Mouse (Mus musculus) mature B cell (primary cell): ENCODE measurements around the gene Mycbp2.

ENCODE experiments used
- in situ Hi-C: fragments of 300-500 bp; cut with MboI; formaldehyde crosslinking; loops from 2 replicates; pipeline ENCODE4 v1.14.3; 2019

The Mycbp2 gene

DNA sequence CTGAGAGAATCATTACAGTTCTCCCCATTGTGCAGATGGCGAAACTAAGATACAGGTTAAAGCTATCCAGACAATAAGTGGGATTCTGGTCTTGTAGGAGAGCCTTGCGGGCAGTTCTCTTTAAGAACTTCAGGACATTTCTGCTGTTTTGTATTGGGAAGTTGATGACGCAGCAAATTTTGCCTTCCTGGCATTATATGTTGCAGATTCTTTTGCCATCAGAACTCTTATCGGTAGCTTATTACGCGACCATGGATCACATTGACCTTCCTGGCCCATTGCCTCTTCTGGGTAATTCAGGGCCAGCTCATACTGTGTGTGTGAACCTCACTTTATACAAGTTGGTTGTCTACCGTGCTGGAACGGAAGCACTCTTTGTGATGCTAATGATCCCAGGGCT is 272.8 kb downstream of the Mycbp2 start:
- in situ Hi-C loops = loop anchor here (25.0 kb wide), 1 partner anchor 613 kb away; no protein-coding TSS in a partner anchor

- in situ Hi-C loops = loop anchor here (25.0 kb wide), 1 partner anchor 615 kb away; no protein-coding TSS in a partner anchor
These were observed 273.9 kb downstream of the Mycbp2 start for GRCm38 (mm10) chr14:103072731-103073130.

DNA sequence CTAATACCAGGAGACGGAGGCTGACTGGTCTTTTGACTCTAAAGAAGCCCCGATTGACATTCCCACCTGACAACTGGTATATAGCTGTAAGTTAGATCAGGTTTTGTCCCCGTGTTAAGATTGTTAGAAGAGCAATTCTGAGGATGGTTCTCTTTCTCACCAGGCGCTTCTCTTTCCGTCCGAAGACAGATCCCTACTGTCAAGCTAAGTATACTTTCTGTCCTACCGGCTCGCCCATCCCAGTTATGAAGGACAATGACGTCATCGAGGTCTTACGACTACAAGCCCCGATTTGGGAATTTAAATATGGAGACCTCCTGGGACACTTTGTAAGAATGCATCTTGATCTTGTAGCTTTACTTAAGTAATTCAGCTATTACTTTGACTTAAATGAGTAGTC is 275.1 kb downstream of the Mycbp2 start:
- in situ Hi-C loops = loop anchor here (25.0 kb wide), 1 partner anchor 616 kb away; no protein-coding TSS in a partner anchor

GRCm38 (mm10) chr14:103070790-103071189 is 275.8 kb downstream of the Mycbp2 start:
- in situ Hi-C loops = loop anchor here (25.0 kb wide), 1 partner anchor 617 kb away; no protein-coding TSS in a partner anchor

DNA sequence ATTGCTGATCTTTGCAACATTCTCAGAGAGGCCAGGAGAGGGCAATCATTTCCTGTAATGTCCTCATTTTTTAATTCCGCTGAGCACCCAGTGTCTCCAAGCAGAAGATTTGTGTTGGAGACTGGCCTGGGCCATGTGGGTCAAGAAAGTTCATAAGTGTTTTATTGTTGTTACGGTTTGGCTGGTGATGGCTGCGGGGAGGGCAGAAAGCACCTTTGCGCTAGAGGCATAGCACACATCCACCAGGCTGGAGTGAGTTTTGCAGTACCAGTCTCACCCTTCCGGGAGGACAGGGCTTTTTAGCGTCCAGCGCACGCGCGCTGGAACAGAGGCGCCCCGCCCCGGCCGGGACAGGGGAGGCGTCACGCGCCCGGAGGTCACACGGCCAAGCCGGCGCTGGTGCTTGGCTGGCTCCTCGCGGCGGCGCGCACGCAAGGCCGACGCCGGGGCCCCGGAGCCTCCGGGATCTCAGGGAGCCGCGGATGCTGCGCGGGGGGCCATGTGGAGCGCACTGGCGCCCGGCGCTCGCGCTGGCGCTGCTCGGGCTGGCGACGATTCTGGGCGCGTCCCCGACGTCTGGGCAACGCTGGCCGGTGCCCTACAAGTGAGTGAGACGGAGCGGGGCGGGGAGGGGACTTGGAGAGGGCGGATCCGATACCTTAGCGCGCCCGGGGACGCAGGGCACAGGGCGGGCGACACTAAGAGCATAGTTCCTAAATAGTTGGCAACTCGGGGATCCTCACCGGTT is 276.6 kb downstream of the Mycbp2 start, which contains the start of gene Cln5:
Cln5 (plus strand) TSS at position 353 of the 748 bp plus-strand sequence.
- in situ Hi-C loops = loop anchor here (25.0 kb wide), 1 partner anchor 617 kb away; no protein-coding TSS in a partner anchor

GRCm38 (mm10) chr14:103069465-103069863 is 277.1 kb downstream of the Mycbp2 start:
- in situ Hi-C loops = loop anchor here (25.0 kb wide), 1 partner anchor 618 kb away; no protein-coding TSS in a partner anchor

GRCm38 (mm10) chr14:103065294-103066167 is 281.1 kb downstream of the Mycbp2 start:
- in situ Hi-C loops = loop anchor here (25.0 kb wide), 1 partner anchor 622 kb away; no protein-coding TSS in a partner anchor
